In the genomic region with DNA sequence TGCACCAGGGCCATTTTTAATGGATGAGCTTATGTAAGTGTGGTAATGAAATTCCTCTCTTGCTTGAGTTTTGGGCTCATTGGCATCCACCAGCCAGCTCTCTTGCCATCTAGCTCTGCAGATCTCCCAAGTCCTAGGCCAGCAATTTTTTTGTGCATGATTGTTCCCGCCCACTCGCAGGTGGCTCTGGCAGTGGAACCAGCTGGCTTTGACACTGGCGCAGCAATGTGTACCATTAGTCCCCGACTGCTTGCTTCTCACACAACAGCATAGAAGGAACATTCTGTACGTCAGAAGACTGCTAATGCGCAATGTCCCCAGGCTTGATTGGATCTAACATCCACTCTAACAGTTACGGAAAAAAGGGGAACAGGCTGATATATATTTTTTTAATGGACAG, we compare ENCODE assay signal across 10 mouse cellular contexts.
A peak's percentile ranks its signal among the peaks of the same experiment; 100 is the strongest.
DNase-seq lines count a peak whose midpoint lies in the region; ATAC-seq lines count a peak whose summit lies in the region.
"Had no signal": no experiment of that assay in that cellular context is flagged by ENCODE, and none has a peak within 500 bp of the region (broad histone marks: within the 10 kb centered on the region; RNA-seq: fewer than 3 reads in every experiment).

No protein-coding gene starts in this region.

- no peak for ATAC-seq in activated CD4-positive, CD25-positive, alpha-beta regulatory T cell, adult 4 months
- ATAC-seq: intestine, postnatal 0 days had no signal

- DNase-seq in left cerebral cortex, adult 11 months (ENCODE audit: low spot score): peak; percentile 75
- no peak for DNase-seq in left cerebral cortex, postnatal 4 days
- DNase-seq in layer of hippocampus, adult 11-12 months (ENCODE audit: low spot score): peak; percentile 92
- DNase-seq in left cerebral cortex, postnatal 25 days (ENCODE audit: low spot score in 2 of 2): peak; percentile 62 to 89
- DNase-seq in kidney, postnatal 4 days: no peak
- DNase-seq in kidney, postnatal 36 days: no peak
- DNase-seq in spleen, adult 18-20 months: no peak
- DNase-seq: heart, postnatal 14 days had no signal

- intact Hi-C loops in left cerebral cortex, postnatal 4 days (cut with DNase I): loop anchor here (10.0 kb wide), 1 partner anchor 115 kb away; no protein-coding TSS in a partner anchor
- intact Hi-C loops in left cerebral cortex, postnatal 25 days (cut with DNase I): no loop called here

Comparison
In these comparisons a context has a peak if more than half of its experiments do, and no peak if none do; other contexts are left out.
1. DNase-seq: peak in left cerebral cortex, adult 11 months (single experiment), layer of hippocampus, adult 11-12 months (single experiment) and left cerebral cortex, postnatal 25 days (2 of 2); none in left cerebral cortex, postnatal 4 days (single experiment), kidney, postnatal 4 days (0 of 2), kidney, postnatal 36 days (0 of 2) and spleen, adult 18-20 months (0 of 2).